Mouse (Mus musculus): ENCODE measurements around the gene Trim2. TPM values are rescaled to one million over a fixed set of nuclear protein-coding genes. Genes with fewer than 3 reads are reported as not detected.

Gene Trim2
- total RNA-seq, 2 experiments from 2014 or later: 190 to 200 TPM

GRCm38 (mm10) chr3:84324967-84325441, 18.3 kb upstream of the Trim2 start:
- intact Hi-C loops (cut with DNase I): no loop called here
- DNase-seq (ENCODE audit: low spot score in 2 of 2): no peak

- intact Hi-C loops (cut with DNase I): no loop called here
- no peak for DNase-seq (ENCODE audit: low spot score in 2 of 2)
Observed at GRCm38 (mm10) chr3:84324478-84324877, 17.8 kb upstream of the Trim2 start.

- no peak for DNase-seq (ENCODE audit: low spot score in 2 of 2)
- intact Hi-C loops (cut with DNase I): no loop called here
Observed at GRCm38 (mm10) chr3:84324000-84324399, 17.3 kb upstream of the Trim2 start.

GRCm38 (mm10) chr3:84319504-84319903, 12.8 kb upstream of the Trim2 start:
- intact Hi-C loops (cut with DNase I): loop anchor here (5.0 to 10.0 kb wide), 3 partner anchors 223 to 375 kb away; partner anchors contain the start of gene Tmem131l
- DNase-seq (ENCODE audit: low spot score in 2 of 2): no peak

- intact Hi-C loops (cut with DNase I): loop anchor here (5.0 to 10.0 kb wide), 3 partner anchors 223 to 374 kb away; partner anchors contain the start of gene Tmem131l
- no peak for DNase-seq (ENCODE audit: low spot score in 2 of 2)
Observed at GRCm38 (mm10) chr3:84318865-84319264, 12.2 kb upstream of the Trim2 start.

GRCm38 (mm10) chr3:84314651-84315191, 8.0 kb upstream of the Trim2 start:
- intact Hi-C loops (cut with DNase I): loop anchor here (5.0 to 10.0 kb wide), 3 partner anchors 228 to 370 kb away; partner anchors contain the start of gene Tmem131l
- DNase-seq (ENCODE audit: low spot score in 2 of 2): peak; percentile 83 to 89

- intact Hi-C loops (cut with DNase I): loop anchor here (2.0 to 10.0 kb wide), 3 partner anchors 139 to 369 kb away; partner anchors contain the start of genes Gm6525 and Tmem131l
- DNase-seq (ENCODE audit: low spot score in 2 of 2): no peak
Observed at GRCm38 (mm10) chr3:84313801-84314541, 7.3 kb upstream of the Trim2 start.

- intact Hi-C loops (cut with DNase I): loop anchor here (2.0 to 10.0 kb wide), 3 partner anchors 138 to 368 kb away; partner anchors contain the start of genes Gm6525 and Tmem131l
- DNase-seq (ENCODE audit: low spot score in 2 of 2): peak; percentile 84 to 86
Observed at GRCm38 (mm10) chr3:84313003-84313800, 6.5 kb upstream of the Trim2 start.

GRCm38 (mm10) chr3:84312326-84312725, 5.6 kb upstream of the Trim2 start:
- intact Hi-C loops (cut with DNase I): loop anchor here (2.0 to 10.0 kb wide), 3 partner anchors 138 to 368 kb away; partner anchors contain the start of genes Gm6525 and Tmem131l
- no peak for DNase-seq (ENCODE audit: low spot score in 2 of 2)

- DNase-seq (ENCODE audit: low spot score in 2 of 2): no peak
- intact Hi-C loops (cut with DNase I): no loop called here
Observed at GRCm38 (mm10) chr3:84307516-84307915, 839 bp upstream of the Trim2 start.

- intact Hi-C loops (cut with DNase I): loop anchor here (2.0 kb wide), 2 partner anchors 47 to 131 kb away; partner anchors contain the start of gene Gm6525
- no peak for DNase-seq (ENCODE audit: low spot score in 2 of 2)
Observed at GRCm38 (mm10) chr3:84305722-84306510, 761 bp downstream of the Trim2 start.

GRCm38 (mm10) chr3:84305010-84305692, 1.5 kb downstream of the Trim2 start:
- DNase-seq (ENCODE audit: low spot score in 2 of 2): peak; percentile 78 to 90
- intact Hi-C loops (cut with DNase I): loop anchor here (2.0 kb wide), 2 partner anchors 46 to 130 kb away; partner anchors contain the start of gene Gm6525

GRCm38 (mm10) chr3:84304339-84305009, 2.2 kb downstream of the Trim2 start:
- DNase-seq (ENCODE audit: low spot score in 2 of 2): peak; percentile 67 to 74
- intact Hi-C loops (cut with DNase I): loop anchor here (2.0 to 5.0 kb wide), 3 partner anchors 46 to 130 kb away; partner anchors contain the start of gene Gm6525

- intact Hi-C loops (cut with DNase I): loop anchor here (5.0 kb wide), 1 partner anchor 86 kb away; no protein-coding TSS in a partner anchor
- DNase-seq (ENCODE audit: low spot score in 2 of 2): no peak
Observed at GRCm38 (mm10) chr3:84303395-84303949, 3.2 kb downstream of the Trim2 start.

- intact Hi-C loops (cut with DNase I): loop anchor here (5.0 kb wide), 1 partner anchor 85 kb away; no protein-coding TSS in a partner anchor
- peak; percentile 41 to 51 for DNase-seq (ENCODE audit: low spot score in 2 of 2)
Observed at GRCm38 (mm10) chr3:84302273-84302672, 4.4 kb downstream of the Trim2 start.

- no peak for DNase-seq (ENCODE audit: low spot score in 2 of 2)
- intact Hi-C loops (cut with DNase I): loop anchor here (5.0 kb wide), 1 partner anchor 84 kb away; no protein-coding TSS in a partner anchor
Observed at GRCm38 (mm10) chr3:84301674-84302073, 5.0 kb downstream of the Trim2 start.

- intact Hi-C loops (cut with DNase I): no loop called here
- no peak for DNase-seq (ENCODE audit: low spot score in 2 of 2)
Observed at GRCm38 (mm10) chr3:84298186-84298585, 8.5 kb downstream of the Trim2 start.

Measured in left cerebral cortex, postnatal 14 days (tissue).